Mouse (Mus musculus) granulocyte monocyte progenitor cell, adult 5-6 weeks (primary cell): Measurements from ENCODE around the gene Olfr186. TPM values are rescaled to one million over a fixed set of nuclear protein-coding genes. Genes with fewer than 3 reads are reported as not detected.
"Not testable (repeated sequence)": the region's sequence is repeated elsewhere in the genome, so short reads cannot be mapped to it uniquely, and the experiment has no call there.

Source experiments
- ATAC-seq: replicated peaks from 2 replicates; pipeline ENCODE4 v1.8.0; 2016; ENCODE audit warnings: mild to moderate bottlenecking, moderate TSS enrichment, inconsistent platforms; ENCODE audit not compliant: poor library complexity, severe bottlenecking
- total RNA-seq, 2 experiments: library from RNA; stranded (forward) in 1 of 2; stranded (reverse) in 1 of 2; fragments of 200-712, 200-1000 nt in 1 of 2; fragments of >200 nt in 1 of 2; fragmentation: Nextera tagmentation in 1 of 2; gene quantifications; 2 replicates each; pipeline ENCODE4 v1.2.3; 2014 to 2017

The Olfr186 gene
- total RNA-seq (2014; fragmentation: Nextera tagmentation), result not detected in 2 replicates
- not detected in 2 replicates for total RNA-seq (2017)

DNA sequence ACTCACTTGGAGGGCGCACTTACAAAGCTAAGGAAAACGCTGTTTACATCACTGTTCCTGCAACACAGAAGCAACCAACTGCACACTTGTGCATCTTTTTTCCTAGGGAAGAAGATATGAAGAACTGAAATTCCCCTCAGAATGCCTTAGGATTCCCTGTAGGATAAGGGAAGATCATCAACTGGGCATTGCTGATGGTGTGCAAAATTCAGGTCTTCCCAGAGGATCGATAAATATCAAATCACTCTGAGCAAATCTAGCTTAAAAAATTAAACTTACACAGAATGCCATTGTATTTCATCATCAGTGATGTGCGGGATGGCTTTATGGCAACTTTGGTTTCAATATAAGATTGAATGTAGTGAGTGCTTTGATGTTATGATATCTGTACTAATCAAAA lies at the start of gene Olfr186:
Gene Olfr186, minus strand, starts transcription at position 101 of the 400 bp plus-strand sequence.
- no peak for ATAC-seq

DNA sequence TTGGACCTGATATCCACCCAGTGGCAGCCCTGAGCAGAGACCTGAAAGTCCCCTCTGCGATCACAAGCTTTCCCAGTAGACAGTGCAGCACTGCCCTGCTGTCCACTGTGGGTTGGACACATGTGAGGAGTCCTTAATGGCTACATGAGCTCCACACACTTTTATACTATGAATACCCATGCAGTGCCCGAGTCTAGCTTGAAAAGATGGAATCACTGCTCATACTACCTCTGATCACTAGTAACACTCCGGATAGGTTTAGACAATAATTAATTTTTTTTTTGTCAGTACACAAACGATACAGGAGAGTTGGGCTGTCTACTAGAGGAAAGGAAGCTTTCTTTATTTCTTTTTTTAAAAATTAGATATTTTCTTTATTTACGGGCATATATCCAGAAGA lies 47.8 kb upstream of the Olfr186 start, which contains the start of gene Olfr190:
Gene Olfr190, minus strand, starts transcription at position 101 of the 400 bp plus-strand sequence.
- no peak for ATAC-seq

DNA sequence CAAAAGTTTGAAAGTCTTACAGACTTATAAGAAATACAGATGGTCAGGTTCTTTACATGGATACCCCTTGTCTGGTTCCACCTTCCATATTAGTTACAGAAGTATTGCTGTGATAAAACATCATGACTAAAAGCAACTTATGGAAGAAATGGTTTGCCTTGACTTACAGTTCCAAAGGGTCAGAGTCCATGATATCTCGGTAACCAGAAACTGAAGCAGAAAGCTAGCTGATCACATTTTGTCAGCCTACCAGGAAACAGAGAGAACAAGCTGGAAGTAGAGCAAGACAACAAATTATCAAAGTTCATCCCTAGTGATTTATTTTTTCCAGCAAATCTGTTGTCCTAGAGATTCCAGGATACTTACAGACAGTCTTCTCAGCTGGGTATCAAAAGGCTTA lies 43.4 kb upstream of the Olfr186 start:
- no peak for ATAC-seq

DNA sequence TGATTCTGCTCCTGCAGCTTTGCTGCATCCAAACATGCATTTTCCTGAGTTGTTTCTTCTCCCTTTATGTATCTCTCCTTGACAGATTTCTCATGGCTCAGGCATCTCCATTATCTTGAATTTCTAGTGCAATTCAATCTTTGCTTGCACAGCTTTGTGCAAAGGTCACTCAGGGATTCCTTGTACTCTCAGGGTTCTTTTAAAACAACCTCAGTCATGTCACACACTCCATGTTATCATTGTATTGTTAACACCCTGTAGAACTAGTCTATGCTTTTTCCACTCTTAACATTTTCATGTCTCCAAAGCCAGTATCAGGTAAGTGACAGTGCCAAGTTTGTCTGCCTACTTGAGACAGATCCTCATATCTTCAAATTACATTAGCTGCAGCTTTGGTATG lies 41.7 kb upstream of the Olfr186 start:
- no peak for ATAC-seq

- not testable (repeated sequence) for ATAC-seq
Measured at GRCm38 (mm10) chr16:59062411-59062810, 32.3 kb upstream of the Olfr186 start.

DNA sequence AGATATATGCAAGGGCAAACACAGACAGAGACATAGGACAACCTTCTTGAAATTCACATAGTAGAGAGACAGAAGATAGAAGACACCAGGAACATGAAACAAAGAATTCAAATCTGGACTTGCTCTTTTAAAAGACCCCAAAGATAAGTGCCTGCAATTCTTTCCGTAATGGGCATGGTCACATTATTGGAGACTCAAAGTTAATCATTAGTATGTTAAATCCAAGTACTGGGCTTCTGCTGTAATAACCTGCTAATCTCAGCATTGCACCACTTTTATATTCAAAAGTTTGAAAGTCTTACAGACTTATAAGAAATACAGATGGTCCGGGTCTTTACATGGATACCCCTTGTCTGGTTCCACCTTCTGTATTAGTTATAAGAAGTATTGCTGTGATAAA lies 19.2 kb upstream of the Olfr186 start:
- ATAC-seq, result not testable (repeated sequence)

- ATAC-seq, result no peak
Measured at GRCm38 (mm10) chr16:59048860-59049259, 18.8 kb upstream of the Olfr186 start.

DNA sequence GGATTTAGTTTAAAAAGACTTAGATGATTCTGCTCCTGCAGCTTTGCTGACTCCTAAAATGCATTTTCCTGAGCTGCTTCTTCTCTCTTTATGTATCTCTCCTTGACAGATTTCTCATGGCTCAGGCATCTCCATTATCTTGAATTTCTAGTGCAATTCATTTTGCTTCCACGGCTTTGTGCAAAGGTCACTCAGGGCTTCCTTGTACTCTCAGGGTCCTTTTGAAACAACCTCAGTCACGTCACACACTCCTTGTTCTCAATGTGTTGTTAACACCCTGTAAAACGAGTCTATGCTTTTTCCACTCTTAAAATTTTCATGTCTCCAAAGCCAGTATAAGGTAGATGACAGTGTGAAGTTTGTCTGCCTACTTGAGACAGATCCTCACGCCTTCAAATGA lies 17.5 kb upstream of the Olfr186 start:
- ATAC-seq, result no peak

- ATAC-seq, result no peak
Measured at GRCm38 (mm10) chr16:59045835-59046234, 15.7 kb upstream of the Olfr186 start.

DNA sequence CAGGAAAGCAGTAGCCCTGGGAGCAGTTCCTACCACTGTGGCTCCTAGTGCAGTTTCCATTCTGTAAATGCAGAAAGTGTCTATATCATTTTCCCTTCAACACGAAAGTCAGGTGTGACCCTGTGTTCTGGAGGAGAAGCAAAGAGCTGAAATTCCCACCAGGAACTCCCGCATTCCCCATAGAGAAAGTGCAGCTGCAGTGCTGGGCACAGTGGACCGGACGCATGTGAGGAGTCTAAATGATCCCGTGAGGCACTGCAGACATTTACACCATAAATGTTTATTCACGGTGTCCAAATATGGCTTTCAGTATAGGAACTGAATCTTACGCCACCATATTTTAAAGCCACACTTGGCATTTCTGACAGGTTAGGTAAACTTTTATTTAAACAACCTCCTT lies 9.6 kb upstream of the Olfr186 start, which contains the start of gene Olfr187:
Gene Olfr187, minus strand, starts transcription at position 58 of the 400 bp plus-strand sequence.
- ATAC-seq, result no peak

DNA sequence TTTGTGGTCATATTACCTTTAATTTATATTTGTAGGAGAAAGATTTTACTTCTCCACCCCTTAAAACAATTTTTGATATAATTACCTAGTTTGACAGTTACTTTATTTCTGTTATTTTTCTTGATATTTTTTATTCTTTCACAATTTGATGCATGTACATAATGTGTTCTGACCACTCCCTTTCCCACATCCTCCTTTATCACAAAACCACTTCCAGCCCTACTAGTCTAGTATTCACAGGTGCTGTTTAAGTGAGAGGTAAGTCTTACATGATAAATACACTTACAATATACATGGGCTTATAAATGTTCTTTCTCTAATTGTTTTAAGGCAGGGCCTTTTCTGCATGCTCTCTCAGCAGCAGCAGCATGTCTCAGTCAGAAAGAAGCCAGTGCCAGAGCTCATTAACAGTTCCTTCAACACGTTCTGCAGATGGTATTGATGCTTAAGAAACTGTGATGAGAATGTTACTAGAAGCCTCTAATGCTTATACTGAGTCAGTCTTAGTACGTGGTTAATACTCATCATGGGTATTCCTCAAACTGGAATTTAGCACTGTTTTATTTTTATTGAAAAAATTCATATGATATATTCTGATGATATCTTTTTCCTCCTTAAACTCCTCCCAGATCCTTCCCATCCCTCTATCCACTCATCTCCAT lies 16.6 kb downstream of the Olfr186 start:
- ATAC-seq, result no peak

- no peak for ATAC-seq
Measured at GRCm38 (mm10) chr16:59007146-59007545, 22.9 kb downstream of the Olfr186 start.

DNA sequence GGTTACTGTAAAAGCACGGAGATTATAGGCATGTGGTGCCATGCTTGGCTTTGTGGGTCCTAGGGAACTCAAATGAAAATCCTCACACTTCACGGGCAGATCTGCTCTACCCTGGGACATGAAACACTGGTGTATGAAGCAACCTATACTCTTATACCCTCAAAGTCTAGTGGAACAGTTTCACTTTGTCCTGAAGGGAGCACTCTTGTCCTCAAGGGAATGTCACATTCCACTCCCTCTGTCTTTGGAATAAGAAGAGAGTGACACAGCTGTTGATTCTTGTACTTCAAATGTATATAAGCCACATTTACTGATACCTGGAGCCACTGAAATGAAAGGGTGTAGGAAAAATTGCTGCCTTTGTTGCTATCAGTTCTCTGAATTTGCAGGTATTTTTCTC lies 35.0 kb downstream of the Olfr186 start, which contains the start of gene Olfr183:
Gene Olfr183, plus strand, starts transcription at position 301 of the 400 bp plus-strand sequence.
- no peak for ATAC-seq

Other genes starting within 250 kb of the Olfr186 start
- gene Olfr173, start 230.0 kb downstream of the Olfr186 start, total RNA-seq (2014; fragmentation: Nextera tagmentation), result not detected in 2 replicates
- not detected in 2 replicates for gene Olfr173, start 230.0 kb downstream of the Olfr186 start, total RNA-seq (2017)
- not detected in 2 replicates for gene Olfr175-ps1, start 203.5 kb downstream of the Olfr186 start, total RNA-seq (2014; fragmentation: Nextera tagmentation)
- gene Olfr175-ps1, start 203.5 kb downstream of the Olfr186 start, total RNA-seq (2017), result not detected in 2 replicates
- not detected in 2 replicates for gene Olfr177, start 155.5 kb downstream of the Olfr186 start, total RNA-seq (2014; fragmentation: Nextera tagmentation)
- gene Olfr177, start 155.5 kb downstream of the Olfr186 start, total RNA-seq (2017), result not detected in 2 replicates
- gene Olfr178, start 138.2 kb downstream of the Olfr186 start, total RNA-seq (2014; fragmentation: Nextera tagmentation), result not detected in 2 replicates
- not detected in 2 replicates for gene Olfr178, start 138.2 kb downstream of the Olfr186 start, total RNA-seq (2017)
- not detected in 2 replicates for gene Olfr181, start 101.5 kb downstream of the Olfr186 start, total RNA-seq (2014; fragmentation: Nextera tagmentation)
- gene Olfr181, start 101.5 kb downstream of the Olfr186 start, total RNA-seq (2017), result not detected in 2 replicates
- gene Olfr180, start 100.9 kb downstream of the Olfr186 start, total RNA-seq (2014; fragmentation: Nextera tagmentation), result not detected in 2 replicates
- not detected in 2 replicates for gene Olfr180, start 100.9 kb downstream of the Olfr186 start, total RNA-seq (2017)
- not detected in 2 replicates for gene Olfr183, start 34.9 kb downstream of the Olfr186 start, total RNA-seq (2014; fragmentation: Nextera tagmentation)
- not detected in 2 replicates for gene Olfr183, start 34.9 kb downstream of the Olfr186 start, total RNA-seq (2017)
- gene Olfr187, start 9.5 kb upstream of the Olfr186 start, total RNA-seq (2014; fragmentation: Nextera tagmentation), result not detected in 2 replicates
- gene Olfr187, start 9.5 kb upstream of the Olfr186 start, total RNA-seq (2017), result not detected in 2 replicates
- not detected in 2 replicates for gene Olfr190, start 47.7 kb upstream of the Olfr186 start, total RNA-seq (2014; fragmentation: Nextera tagmentation)
- not detected in 2 replicates for gene Olfr190, start 47.7 kb upstream of the Olfr186 start, total RNA-seq (2017)
- not detected in 2 replicates for gene Olfr191, start 59.5 kb upstream of the Olfr186 start, total RNA-seq (2014; fragmentation: Nextera tagmentation)
- not detected in 2 replicates for gene Olfr191, start 59.5 kb upstream of the Olfr186 start, total RNA-seq (2017)
- not detected in 2 replicates for gene Olfr193, start 81.6 kb upstream of the Olfr186 start, total RNA-seq (2014; fragmentation: Nextera tagmentation)
- not detected in 2 replicates for gene Olfr193, start 81.6 kb upstream of the Olfr186 start, total RNA-seq (2017)
- gene Olfr194, start 90.8 kb upstream of the Olfr186 start, total RNA-seq (2014; fragmentation: Nextera tagmentation), result not detected in 2 replicates
- not detected in 2 replicates for gene Olfr194, start 90.8 kb upstream of the Olfr186 start, total RNA-seq (2017)
- not detected in 2 replicates for gene Olfr195, start 116.8 kb upstream of the Olfr186 start, total RNA-seq (2014; fragmentation: Nextera tagmentation)
- not detected in 2 replicates for gene Olfr195, start 116.8 kb upstream of the Olfr186 start, total RNA-seq (2017)
- gene Olfr196, start 140.2 kb upstream of the Olfr186 start, total RNA-seq (2014; fragmentation: Nextera tagmentation), result not detected in 2 replicates
- gene Olfr196, start 140.2 kb upstream of the Olfr186 start, total RNA-seq (2017), result not detected in 2 replicates
- gene Olfr198, start 173.2 kb upstream of the Olfr186 start, total RNA-seq (2014; fragmentation: Nextera tagmentation), result not detected in 2 replicates
- not detected in 2 replicates for gene Olfr198, start 173.2 kb upstream of the Olfr186 start, total RNA-seq (2017)
- not detected in 2 replicates for gene Olfr199, start 189.5 kb upstream of the Olfr186 start, total RNA-seq (2014; fragmentation: Nextera tagmentation)
- gene Olfr199, start 189.5 kb upstream of the Olfr186 start, total RNA-seq (2017), result not detected in 2 replicates
- gene Olfr201, start 242.3 kb upstream of the Olfr186 start, total RNA-seq (2014; fragmentation: Nextera tagmentation), result not detected in 2 replicates
- gene Olfr201, start 242.3 kb upstream of the Olfr186 start, total RNA-seq (2017), result not detected in 2 replicates